Mouse (Mus musculus): ENCODE results near the gene Ccdc181.

DNA sequence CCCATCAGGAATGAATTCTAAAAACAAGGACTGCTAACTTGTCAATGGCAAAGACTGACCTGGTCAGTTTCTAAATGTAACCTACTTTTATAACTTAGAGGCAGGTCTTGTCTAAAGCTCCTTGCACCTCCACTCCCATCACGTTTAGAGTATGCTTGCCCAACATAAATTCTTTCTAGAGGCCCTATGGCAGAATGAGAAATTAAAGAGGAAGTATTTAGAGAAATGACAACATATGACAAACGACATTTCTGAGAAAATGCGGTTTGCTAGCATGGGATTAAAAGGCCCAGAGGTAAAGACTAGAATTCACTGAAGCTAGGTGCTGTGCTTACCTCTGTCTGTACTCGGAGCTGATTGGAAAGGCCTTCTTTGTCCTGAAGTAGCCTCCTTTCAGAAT lies 26.6 kb downstream of the Ccdc181 start:
- no peak for TF ChIP-seq ZNF384 (IDR thresholded peaks at IDR 0.05; ENCODE audit: low read depth, low read length)
- no peak for TF ChIP-seq CTCF (conservative IDR thresholded peaks at IDR 0.05 in 1 of 2, IDR thresholded peaks at IDR 0.05 in 1 of 2; ENCODE audit: low read depth in 2 of 2, low read length in 2 of 2)
- no peak for TF ChIP-seq EP300 (IDR thresholded peaks at IDR 0.05; ENCODE audit: low read length)

Measured in CH12.LX (cell line).